Mouse (Mus musculus) forebrain, embryonic 14.5 days (tissue): ENCODE data around the gene Iqcn. TPM values are rescaled to one million over a fixed set of nuclear protein-coding genes. Genes with fewer than 3 reads are reported as not detected.

ENCODE experiments used
- ATAC-seq: fragments of 200-750 bp; cut with Nextera tagmentation; 2 replicates; pipeline ENCODE4 v1.8.0; 2017; ENCODE audit warnings: mild to moderate bottlenecking, moderate library complexity
- DNase-seq: peaks from one replicate; pipeline ENCODE4 v3.0.0-alpha.2; 2015; ENCODE audit warnings: low spot score
- H3K27ac ChIP-seq: fragments of 300-500 bp; sonication (generic); 2 replicates; pipeline ENCODE4 v1.5.1; 2014; ENCODE audit warnings: low read depth, mild to moderate bottlenecking, control low read depth, low read length, moderate library complexity
- H3K27me3 ChIP-seq: fragments of 300-500 bp; sonication (generic); replicated peaks from 2 replicates; pipeline ENCODE4 v1.6.1; 2014; ENCODE audit warnings: low read length, control low read depth, mixed read lengths; ENCODE audit not compliant: control insufficient read depth, insufficient read depth
- H3K36me3 ChIP-seq: fragments of 300-500 bp; sonication (generic); 2 replicates; pipeline ENCODE4 v1.6.1; 2014; ENCODE audit warnings: low read length, control low read depth; ENCODE audit not compliant: control insufficient read depth, insufficient read depth
- H3K4me1 ChIP-seq: fragments of 300-500 bp; sonication (generic); 2 replicates; pipeline ENCODE4 v1.6.1; 2014; ENCODE audit warnings: antibody characterized with exemption, low read length, control low read depth; ENCODE audit not compliant: control insufficient read depth, insufficient read depth
- H3K4me2 ChIP-seq: fragments of 300-500 bp; sonication (generic); 2 replicates; pipeline ENCODE4 v1.6.1; 2014; ENCODE audit warnings: mild to moderate bottlenecking, control low read depth, low read length
- H3K4me3 ChIP-seq: fragments of 300-500 bp; sonication (generic); 2 replicates; pipeline ENCODE4 v1.5.1; 2014; ENCODE audit warnings: low read depth, low read length, control low read depth
- H3K9ac ChIP-seq: fragments of 300-500 bp; sonication (generic); 2 replicates; pipeline ENCODE4 v1.6.1; 2014; ENCODE audit warnings: mild to moderate bottlenecking, low read length, control low read depth, moderate library complexity
- H3K9me3 ChIP-seq: fragments of 300-500 bp; sonication (generic); replicated peaks from 2 replicates; pipeline ENCODE4 v1.6.1; 2016; ENCODE audit warnings: low read length, control low read depth, mixed read lengths; ENCODE audit not compliant: control insufficient read depth
- WGBS: fragments of 180-500 bp; shearing (Covaris S2); extraction: QIAGEN DNeasy Blood & Tissue Kit; methylation state at CpG from one replicate; pipeline ENCODE4 v1.1.7; 2014; 5-methylcytosine and 5-hydroxymethylcytosine counted together
- polyA plus RNA-seq: library from polyadenylated mRNA; unstranded; fragments of >200 nt; fragmentation: Nextera tagmentation; extraction: Ambion mirVana; gene quantifications from 2 replicates; pipeline ENCODE4 v1.2.1, GENCODE M21; 2014

The Iqcn gene
- polyA plus RNA-seq, 1 experiment from 2014 or later: 0.10 TPM

DNA sequence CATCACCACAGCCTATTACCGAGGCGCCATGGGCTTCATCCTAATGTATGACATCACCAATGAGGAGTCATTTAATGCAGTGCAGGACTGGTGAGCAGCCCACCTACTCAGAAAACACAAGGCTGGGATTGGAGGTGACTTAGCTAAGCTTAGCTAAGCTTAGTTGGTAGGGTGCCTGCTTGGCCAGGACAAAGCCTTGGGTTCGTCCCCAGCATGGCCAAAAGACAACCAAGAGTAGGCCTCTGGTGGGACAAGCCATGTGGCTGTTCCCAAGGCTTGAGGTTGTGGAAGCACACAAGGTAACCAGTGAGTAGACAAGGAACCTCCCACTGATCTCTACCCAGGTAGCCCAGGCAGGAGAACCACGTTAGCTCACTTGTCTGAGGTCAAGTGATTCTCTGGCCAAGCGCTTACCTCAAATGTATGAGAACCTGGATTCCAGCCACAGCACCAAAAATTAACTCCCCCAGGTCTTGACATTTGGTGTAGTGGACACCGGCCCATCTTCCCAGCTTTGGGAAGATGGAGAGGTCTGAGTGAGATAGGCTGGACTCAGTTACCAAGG, 53.3 kb downstream of the Iqcn start:
- ATAC-seq (no peak), DNase-seq (no peak)
- peaks cover 24% of the 10 kb centered on the region for H3K4me1 ChIP-seq
- no peak overlapping the region for H3K4me3 ChIP-seq
- H3K9me3 ChIP-seq: no peaks in the 10 kb centered on the region
- H3K27ac ChIP-seq: 0 out of 2 replicates have a peak overlapping the region, but pooled peaks have one; percentile 70
- H3K36me3 ChIP-seq: peaks cover 27% of the 10 kb centered on the region
- no peaks in the 10 kb centered on the region for H3K27me3 ChIP-seq
- H3K9ac ChIP-seq: no peak overlapping the region
- no peak overlapping the region for H3K4me2 ChIP-seq
- WGBS: 90% methylated on average over 6 of the region's 6 CpGs

DNA sequence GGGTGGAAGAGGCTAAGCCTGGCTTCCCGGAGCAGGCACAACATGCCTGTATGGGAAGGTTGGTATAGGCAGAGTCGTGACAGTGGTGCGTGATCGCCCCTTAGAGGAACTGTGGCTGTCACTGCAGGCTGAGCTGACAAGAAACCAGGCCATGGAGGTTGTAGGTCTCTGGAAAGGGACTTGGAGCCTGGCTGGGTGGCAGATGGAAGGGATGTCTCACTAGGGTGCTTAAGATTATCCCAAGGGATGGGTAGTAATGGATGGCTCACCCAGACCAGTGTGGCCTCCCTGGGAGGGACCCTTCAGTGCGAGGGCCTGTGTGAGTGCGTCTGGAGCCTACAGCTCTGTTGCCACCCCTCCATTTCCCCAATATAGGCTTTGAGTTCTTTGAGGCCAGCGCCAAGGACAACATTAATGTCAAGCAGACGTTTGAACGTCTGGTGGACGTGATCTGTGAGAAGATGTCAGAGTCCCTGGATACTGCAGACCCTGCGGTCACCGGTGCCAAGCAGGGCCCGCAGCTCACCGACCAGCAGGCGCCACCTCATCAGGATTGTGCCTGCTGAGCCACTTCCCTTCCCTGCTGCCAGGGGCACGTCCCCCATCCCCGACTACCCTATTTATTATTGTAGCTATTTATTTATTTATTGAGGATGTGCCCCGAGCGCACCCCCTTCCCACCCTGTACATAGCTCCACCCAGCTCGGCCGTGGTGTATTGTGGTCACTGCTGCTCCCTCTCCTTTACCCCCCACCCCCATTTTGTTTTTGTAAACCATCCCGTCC, 54.5 kb downstream of the Iqcn start:
- WGBS: 57% methylated on average over 22 of the region's 22 CpGs
- peaks cover 27% of the 10 kb centered on the region for H3K36me3 ChIP-seq
- peaks cover 24% of the 10 kb centered on the region for H3K4me1 ChIP-seq
- no peaks in the 10 kb centered on the region for H3K9me3 ChIP-seq
- no peak overlapping the region for H3K4me3 ChIP-seq
- ATAC-seq: no peak
- DNase-seq: no peak
- H3K27me3 ChIP-seq: no peaks in the 10 kb centered on the region
- peak overlapping the region; percentile 20; the same call in 1 of the 2 replicates for H3K4me2 ChIP-seq
- peak overlapping the region; percentile 70 for H3K27ac ChIP-seq
- 0 out of 2 replicates have a peak overlapping the region, but pooled peaks have one; percentile 21 for H3K9ac ChIP-seq

- Histone ChIP-seq H3K27me3 (no peaks in the 10 kb centered on the region), H3K4me1 (peaks cover 24% of the 10 kb centered on the region), H3K36me3 (peaks cover 27% of the 10 kb centered on the region), H3K4me3 (no peak overlapping the region), H3K9ac (no peak overlapping the region), H3K9me3 (no peaks in the 10 kb centered on the region), H3K27ac (peak overlapping the region; percentile 70; the same call in 1 of the 2 replicates), H3K4me2 (peak overlapping the region; percentile 20; the same call in 1 of the 2 replicates)
- ATAC-seq: no peak
- DNase-seq: peak; percentile 72
- 70% methylated on average over 7 of the region's 7 CpGs for WGBS
Measured at GRCm38 (mm10) chr8:70758308-70758615, 55.0 kb downstream of the Iqcn start.

GRCm38 (mm10) chr8:70758616-70759561, 55.6 kb downstream of the Iqcn start:
- Histone ChIP-seq H3K4me3 (no peak overlapping the region), H3K27ac (peak overlapping the region; percentile 65), H3K9me3 (no peaks in the 10 kb centered on the region), H3K9ac (0 out of 2 replicates have a peak overlapping the region, but pooled peaks have one; percentile 13), H3K36me3 (peaks cover 27% of the 10 kb centered on the region), H3K27me3 (no peaks in the 10 kb centered on the region), H3K4me1 (peaks cover 24% of the 10 kb centered on the region), H3K4me2 (0 out of 2 replicates have a peak overlapping the region, but pooled peaks have one; percentile 100)
- ATAC-seq (no peak), DNase-seq (no peak)
- 69% methylated on average over 18 of the region's 19 CpGs for WGBS

DNA sequence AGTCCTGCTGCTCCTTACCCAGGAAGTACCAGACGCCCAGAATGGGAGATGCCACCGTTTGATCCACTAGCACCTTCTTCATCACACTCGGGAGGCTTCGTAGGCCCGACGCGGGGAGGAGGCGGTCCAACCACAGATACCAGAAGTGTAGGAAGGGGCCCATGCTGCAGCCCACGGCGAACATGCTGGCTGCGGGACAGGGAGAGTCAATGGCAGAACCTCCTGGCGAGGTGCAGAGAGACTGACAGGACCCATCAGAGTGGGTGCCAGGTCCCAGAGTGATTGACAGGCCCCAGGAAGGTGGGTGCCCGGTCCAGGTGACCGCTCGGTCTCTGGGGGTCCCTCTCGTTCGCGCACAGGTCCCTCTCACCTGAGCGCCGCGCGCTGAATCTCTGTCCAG, 57.1 kb downstream of the Iqcn start:
- no peak for DNase-seq
- no peaks in the 10 kb centered on the region for H3K9me3 ChIP-seq
- H3K4me2 ChIP-seq: peak overlapping the region; percentile 100
- ATAC-seq: no peak; the same call in 1 of the 2 replicates
- H3K9ac ChIP-seq: peak overlapping the region; percentile 83
- WGBS: 1% methylated on average over 19 of the region's 22 CpGs
- H3K27me3 ChIP-seq: no peaks in the 10 kb centered on the region
- peak overlapping the region; percentile 71 for H3K4me3 ChIP-seq
- H3K4me1 ChIP-seq: peaks cover 21% of the 10 kb centered on the region
- peaks cover 31% of the 10 kb centered on the region for H3K36me3 ChIP-seq
- H3K27ac ChIP-seq: peak overlapping the region; percentile 84

- DNase-seq (peak; percentile 99), ATAC-seq (peak; percentile 96)
- Histone ChIP-seq H3K4me2 (peak within 1 kb of the TSS; percentile 100), H3K4me3 (peak within 1 kb of the TSS; percentile 71), H3K9ac (peak within 1 kb of the TSS; percentile 83), H3K36me3 (peaks cover 30% of the 10 kb centered on the region), H3K4me1 (peaks cover 16% of the 10 kb centered on the region), H3K27ac (peak within 1 kb of the TSS; percentile 84), H3K9me3 (no peaks in the 10 kb centered on the region), H3K27me3 (no peaks in the 10 kb centered on the region)
- under 1% methylated on average over 54 of the region's 55 CpGs for WGBS
Measured at GRCm38 (mm10) chr8:70760775-70761406, 57.6 kb downstream of the Iqcn start, which contains the start of gene Mpv17l2. Mpv17l2 (minus strand) TSS chr8:70760946.

DNA sequence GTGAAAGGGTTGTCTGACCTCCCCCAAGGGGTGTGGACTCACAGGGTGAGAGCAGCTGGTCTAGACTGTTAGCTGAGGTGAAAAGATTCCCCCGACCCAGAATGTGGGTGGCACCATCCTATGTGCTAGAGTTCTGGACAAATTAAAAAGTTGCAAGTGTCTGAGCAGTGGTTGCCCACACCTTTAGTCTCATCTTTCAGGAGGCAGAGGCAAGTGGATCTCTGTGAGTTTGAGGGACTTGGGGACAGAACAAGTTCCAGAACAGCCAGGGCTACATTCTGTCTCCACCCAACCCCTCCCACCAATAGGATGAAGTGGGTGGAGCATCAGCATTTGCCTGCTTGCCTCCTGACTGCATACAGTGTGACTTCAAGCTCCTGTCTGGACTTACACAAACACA, 58.9 kb downstream of the Iqcn start:
- WGBS: 69% methylated on average over 1 of the region's 1 CpGs
- Histone ChIP-seq H3K9ac (no peak overlapping the region), H3K27me3 (no peaks in the 10 kb centered on the region), H3K4me1 (peaks cover 22% of the 10 kb centered on the region), H3K4me3 (no peak overlapping the region), H3K9me3 (no peaks in the 10 kb centered on the region), H3K36me3 (peaks cover 21% of the 10 kb centered on the region), H3K4me2 (no peak overlapping the region), H3K27ac (no peak overlapping the region)
- DNase-seq (no peak), ATAC-seq (no peak)

GRCm38 (mm10) chr8:70763354-70763753, 60.1 kb downstream of the Iqcn start:
- H3K4me1 ChIP-seq: peaks cover 19% of the 10 kb centered on the region
- H3K27me3 ChIP-seq: no peaks in the 10 kb centered on the region
- no peak overlapping the region for H3K27ac ChIP-seq
- no peak overlapping the region for H3K9ac ChIP-seq
- no peak overlapping the region for H3K4me3 ChIP-seq
- no peak for DNase-seq
- no peak for ATAC-seq
- no peak overlapping the region for H3K4me2 ChIP-seq
- WGBS: 3% methylated on average over 3 of the region's 3 CpGs
- H3K9me3 ChIP-seq: no peaks in the 10 kb centered on the region
- peaks cover 20% of the 10 kb centered on the region for H3K36me3 ChIP-seq
